Mouse (Mus musculus): ENCODE data around the gene Commd8. TPM values are rescaled to one million over a fixed set of nuclear protein-coding genes. Genes with fewer than 3 reads are reported as not detected.

The Commd8 gene
- polyA plus RNA-seq, 1 experiment from 2014 or later: 155 TPM

- ATAC-seq: no peak
- no peaks in the 10 kb centered on the region for H3K27me3 ChIP-seq (ENCODE audit: control insufficient read depth, insufficient read depth, low read depth, low read length)
- no peak overlapping the region for H3K4me3 ChIP-seq (ENCODE audit: low read depth, low read length)
- H3K9ac ChIP-seq (ENCODE audit: low read depth, low read length): no peak overlapping the region
- no peaks in the 10 kb centered on the region for H3K4me1 ChIP-seq (ENCODE audit: control insufficient read depth, insufficient read depth, low read length)
- no peaks in the 10 kb centered on the region for H3K9me3 ChIP-seq (replicated peaks; ENCODE audit: control insufficient read depth, low read length, poor library complexity, severe bottlenecking)
- H3K4me2 ChIP-seq (ENCODE audit: low read length): no peak overlapping the region
- H3K27ac ChIP-seq (ENCODE audit: low read length): no peak overlapping the region
- WGBS: 74% methylated on average over 2 of the region's 2 CpGs
- H3K36me3 ChIP-seq (ENCODE audit: control insufficient read depth, insufficient read depth, low read length): no peaks in the 10 kb centered on the region
These were observed 34.1 kb downstream of the Commd8 start for GRCm38 (mm10) chr5:72133906-72134305.

- H3K4me2 ChIP-seq (ENCODE audit: low read length): no peak overlapping the region
- H3K9ac ChIP-seq (ENCODE audit: low read depth, low read length): no peak overlapping the region
- WGBS: 87% methylated on average over 4 of the region's 4 CpGs
- no peaks in the 10 kb centered on the region for H3K4me1 ChIP-seq (ENCODE audit: control insufficient read depth, insufficient read depth, low read length)
- H3K4me3 ChIP-seq (ENCODE audit: low read depth, low read length): no peak overlapping the region
- no peak overlapping the region for H3K27ac ChIP-seq (ENCODE audit: low read length)
- no peaks in the 10 kb centered on the region for H3K27me3 ChIP-seq (ENCODE audit: control insufficient read depth, insufficient read depth, low read depth, low read length)
- ATAC-seq: no peak
- no peaks in the 10 kb centered on the region for H3K9me3 ChIP-seq (replicated peaks; ENCODE audit: control insufficient read depth, low read length, poor library complexity, severe bottlenecking)
- H3K36me3 ChIP-seq (ENCODE audit: control insufficient read depth, insufficient read depth, low read length): peaks cover 3% of the 10 kb centered on the region; the same call in 1 of the 2 replicates
These were observed 41.3 kb downstream of the Commd8 start for GRCm38 (mm10) chr5:72126681-72127080.

GRCm38 (mm10) chr5:72122414-72123037 lies 45.5 kb downstream of the Commd8 start:
- 86% methylated on average over 6 of the region's 6 CpGs for WGBS
- no peak for ATAC-seq
- Histone ChIP-seq H3K36me3 (ENCODE audit: control insufficient read depth, insufficient read depth, low read length) (peaks cover 3% of the 10 kb centered on the region; the same call in 1 of the 2 replicates), H3K9ac (ENCODE audit: low read depth, low read length) (no peak overlapping the region), H3K9me3 (replicated peaks; ENCODE audit: control insufficient read depth, low read length, poor library complexity, severe bottlenecking) (no peaks in the 10 kb centered on the region), H3K4me3 (ENCODE audit: low read depth, low read length) (no peak overlapping the region), H3K27me3 (ENCODE audit: control insufficient read depth, insufficient read depth, low read depth, low read length) (no peaks in the 10 kb centered on the region), H3K27ac (ENCODE audit: low read length) (no peak overlapping the region), H3K4me2 (ENCODE audit: low read length) (no peak overlapping the region), H3K4me1 (ENCODE audit: control insufficient read depth, insufficient read depth, low read length) (no peaks in the 10 kb centered on the region)
